Mouse (Mus musculus) layer of hippocampus, adult 6 months (tissue): Measurements from ENCODE around the gene Cep78. TPM values are rescaled to one million over a fixed set of nuclear protein-coding genes. Genes with fewer than 3 reads are reported as not detected.

Experiments
- long read RNA-seq, 2 experiments: library from polyadenylated mRNA; unstranded; transcript quantifications; one replicate each; pipeline ENCODE4 v2.0.0; 2019 to 2020
- polyA plus RNA-seq: library from polyadenylated mRNA; unstranded; fragments of <200 nt; fragmentation: Nextera tagmentation; gene quantifications from 2 replicates; pipeline ENCODE4 v1.2.3, GENCODE M21; 2021

The Cep78 gene
- polyA plus RNA-seq: 4.7 and 4.8 TPM in 2 replicates
- long read RNA-seq, experiment 1, transcript Cep78-201 (15 exons, 2,548 nt): major isoform, 5 of 10 reads
- long read RNA-seq, experiment 1, partial matches to known transcripts: 5 of 10 reads
- long read RNA-seq, experiment 1, other reads (novel, unspliced or antisense): 0 of 10 reads
- long read RNA-seq, experiment 2, transcript Cep78-201 (15 exons, 2,548 nt): major isoform, 25 of 43 reads
- long read RNA-seq, experiment 2, partial matches to known transcripts: 5 of 43 reads
- long read RNA-seq, experiment 2, other reads (novel, unspliced or antisense): 13 of 43 reads

DNA sequence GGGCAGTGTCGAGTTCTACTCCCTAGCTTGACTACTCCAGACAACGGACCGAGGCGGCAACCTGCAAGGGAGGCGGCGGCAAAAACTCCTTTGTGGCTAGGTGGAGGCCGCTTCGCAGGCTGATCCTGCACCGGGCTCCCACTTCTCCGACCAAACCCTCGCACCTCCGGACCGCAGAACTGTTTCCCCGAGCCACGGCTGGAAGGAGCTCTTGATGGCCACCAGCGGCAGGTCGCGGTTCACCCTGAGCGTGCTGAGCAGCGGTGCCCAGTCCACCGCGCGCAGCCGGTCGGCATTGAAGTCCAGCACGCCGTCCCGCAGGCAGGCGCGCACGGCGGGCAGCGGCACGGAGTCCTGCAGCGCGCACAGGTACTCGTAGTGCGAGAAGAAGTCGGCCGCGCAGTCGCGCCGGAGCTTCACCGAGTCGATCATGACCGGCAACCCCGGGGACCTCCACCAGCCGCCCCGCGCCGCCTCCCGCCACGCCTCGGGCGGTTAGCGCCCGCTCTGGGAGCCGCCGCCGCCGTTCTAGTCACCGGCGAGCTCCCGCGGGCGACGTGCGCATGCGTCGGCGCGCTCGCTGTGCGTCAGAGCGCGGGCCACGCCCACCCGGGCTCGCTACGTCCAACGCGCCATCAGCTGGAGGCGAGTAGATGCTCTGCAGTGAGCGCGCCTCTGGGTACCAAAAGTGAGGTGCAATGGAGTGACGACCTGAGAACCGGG, at the start of gene Cep78:
Cep78 (minus strand) TSS at position 541 of the 723 bp plus-strand sequence.

GRCm38 (mm10) chr19:15947237-15947636, 37.6 kb downstream of the Cep78 start, which contains the start of gene Psat1:
TSS of gene Psat1 (minus strand) at chr19:15947337.

Other genes starting within 250 kb of the Cep78 start
- gene Psat1, start 37.7 kb downstream of the Cep78 start, polyA plus RNA-seq: 122 and 137 TPM in 2 replicates
- 26.5 and 34.3 TPM in 2 replicates for gene Gnaq, start 147.8 kb upstream of the Cep78 start, polyA plus RNA-seq